Comparison of ENCODE assay signal across 11 mouse cellular contexts in the genomic region with DNA sequence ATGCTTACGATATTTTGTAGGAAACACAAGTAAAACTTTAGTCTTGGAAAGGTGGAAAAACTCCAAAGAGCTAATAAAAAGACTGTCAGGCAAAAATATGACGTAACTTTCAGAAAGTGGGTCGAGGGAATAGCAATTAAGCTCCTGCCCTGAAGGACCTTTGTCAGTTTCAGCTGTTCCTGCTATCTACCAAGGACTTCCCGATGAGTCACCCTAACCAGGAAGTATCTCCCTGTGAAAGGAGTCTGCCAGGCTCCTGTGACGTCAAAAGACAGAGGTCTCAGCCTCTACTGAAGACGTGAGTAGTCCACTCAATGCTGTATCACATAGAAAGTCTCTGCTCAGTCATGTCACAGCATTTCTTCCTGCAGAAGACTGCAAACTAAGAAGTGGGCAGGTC. TPM values are rescaled to one million over a fixed set of nuclear protein-coding genes. Genes with fewer than 3 reads are reported as not detected.
DNase-seq lines count a peak whose midpoint lies in the region; ATAC-seq lines count a peak whose summit lies in the region.
"Had no signal": no experiment of that assay in that cellular context is flagged by ENCODE, and none has a peak within 500 bp of the region (broad histone marks: within the 10 kb centered on the region; RNA-seq: fewer than 3 reads in every experiment).

No protein-coding gene starts in this region.

- peak overlapping the region; percentile 72 for H3K4me3 ChIP-seq in megakaryocyte, embryonic 14.5 days (replicated peaks)
- H3K4me3 ChIP-seq in midbrain, embryonic 14.5 days (replicated peaks; ENCODE audit: low read depth, low read length): no peak overlapping the region
- H3K4me3 ChIP-seq: embryonic facial prominence, embryonic 10.5 days had no signal

- peak; percentile 94 for ATAC-seq in common myeloid progenitor, adult 5-6 weeks (replicated peaks; ENCODE audit: low read depth, poor library complexity, severe bottlenecking)
- no peak for ATAC-seq in midbrain, embryonic 14.5 days (ENCODE audit: low FRiP score, low TSS enrichment)
- ATAC-seq: inflammation-experienced regulatory T-cells, adult 6 months had no signal

- no peaks in the 10 kb centered on the region for H3K9me3 ChIP-seq in megakaryocyte, embryonic 14.5 days
- no peaks in the 10 kb centered on the region for H3K9me3 ChIP-seq in midbrain, embryonic 14.5 days (ENCODE audit: control insufficient read depth, low read length)
- H3K9me3 ChIP-seq: embryonic facial prominence, embryonic 10.5 days had no signal

- intact Hi-C loops in left cerebral cortex, postnatal 36 days (cut with DNase I): no loop called here

- no peak overlapping the region for H3K9ac ChIP-seq in midbrain, embryonic 14.5 days (replicated peaks; ENCODE audit: low read length)

- H3K27me3 ChIP-seq in megakaryocyte, embryonic 14.5 days (replicated peaks): no peaks in the 10 kb centered on the region
- H3K27me3 ChIP-seq in midbrain, embryonic 14.5 days (ENCODE audit: control insufficient read depth, insufficient read depth, low read length): no peaks in the 10 kb centered on the region

- H3K4me2 ChIP-seq in midbrain, embryonic 14.5 days (ENCODE audit: low read length): no peak overlapping the region

- DNase-seq in adrenal gland, adult (ENCODE audit: inconsistent age in 2 of 2, low spot score in 1 of 2): peak; percentile 77 to 90
- no peak for DNase-seq in adrenal gland, postnatal 4 days (ENCODE audit: low spot score in 2 of 2)
- DNase-seq in kidney, postnatal 10 days: peak; percentile 18
- no peak for DNase-seq in kidney, adult 11 months
- DNase-seq in midbrain, embryonic 14.5 days: no peak
- no peak for DNase-seq in left cerebral cortex, postnatal 36 days (ENCODE audit: low spot score in 2 of 2)
- DNase-seq: right cerebral cortex, postnatal 4 days had no signal

- peaks cover 82% of the 10 kb centered on the region for H3K4me1 ChIP-seq in megakaryocyte, embryonic 14.5 days
- no peaks in the 10 kb centered on the region for H3K4me1 ChIP-seq in midbrain, embryonic 14.5 days (ENCODE audit: control insufficient read depth, insufficient read depth, low read length)
- H3K4me1 ChIP-seq: embryonic facial prominence, embryonic 10.5 days had no signal

- 79% methylated on average over 6 of the region's 6 CpGs for WGBS in midbrain, embryonic 14.5 days

- no peak overlapping the region for H3K27ac ChIP-seq in midbrain, embryonic 14.5 days (replicated peaks; ENCODE audit: low read depth, low read length)
- H3K27ac ChIP-seq: embryonic facial prominence, embryonic 10.5 days had no signal

- peaks cover 40% of the 10 kb centered on the region for H3K36me3 ChIP-seq in megakaryocyte, embryonic 14.5 days (replicated peaks; ENCODE audit: low read length)
- H3K36me3 ChIP-seq in midbrain, embryonic 14.5 days (ENCODE audit: control insufficient read depth, insufficient read depth, low read length): no peaks in the 10 kb centered on the region
- H3K36me3 ChIP-seq: embryonic facial prominence, embryonic 10.5 days had no signal

RNA-seq across cellular contexts. Expression of a gene that starts 9.5 kb away (rescaled TPM):
- total RNA-seq in adrenal gland, postnatal 4 days (2021): under 1 TPM; 0.23 to 0.36 TPM
- total RNA-seq in common myeloid progenitor, adult 5-6 weeks (2017): 0.29 and 1.2 TPM in 2 replicates
- polyA plus RNA-seq in megakaryocyte, embryonic 14.5 days (2012; ENCODE audit: insufficient read depth, low replicate concordance): 0.83 and 2.1 TPM in 2 replicates
- 0.09 TPM in 1 of 2 replicates, not detected in the other for polyA plus RNA-seq in midbrain, embryonic 14.5 days (2014; fragmentation: Nextera tagmentation; extraction: Ambion mirVana)
- under 1 TPM in 1 of 2 experiments, not detected in 1; 0.20 TPM for total RNA-seq in left cerebral cortex, postnatal 36 days (2021)
- polyA plus RNA-seq: inflammation-experienced regulatory T-cells, adult 6 months had no signal

RNA-seq across cellular contexts. Expression of a gene that starts 34.2 kb away (rescaled TPM):
- total RNA-seq in adrenal gland, postnatal 4 days (2021): under 1 TPM; 0.11 to 0.34 TPM
- 1.2 and 1.7 TPM in 2 replicates for total RNA-seq in common myeloid progenitor, adult 5-6 weeks (2017)
- polyA plus RNA-seq in megakaryocyte, embryonic 14.5 days (2012; ENCODE audit: insufficient read depth, low replicate concordance): 1.9 TPM in 1 of 2 replicates, not detected in the other
- not detected in 2 replicates for polyA plus RNA-seq in midbrain, embryonic 14.5 days (2014; fragmentation: Nextera tagmentation; extraction: Ambion mirVana)
- total RNA-seq in left cerebral cortex, postnatal 36 days (2021): not detected

RNA-seq across cellular contexts. Expression of a gene that starts 49.1 kb away (rescaled TPM):
- under 1 TPM; 0.11 to 0.17 TPM for total RNA-seq in adrenal gland, postnatal 4 days (2021)
- total RNA-seq in common myeloid progenitor, adult 5-6 weeks (2017): 0.73 TPM in 1 of 2 replicates, not detected in the other
- polyA plus RNA-seq in megakaryocyte, embryonic 14.5 days (2012; ENCODE audit: insufficient read depth, low replicate concordance): 2.4 and 4.5 TPM in 2 replicates
- 0.29 and 0.32 TPM in 2 replicates for polyA plus RNA-seq in midbrain, embryonic 14.5 days (2014; fragmentation: Nextera tagmentation; extraction: Ambion mirVana)
- total RNA-seq in left cerebral cortex, postnatal 36 days (2021): 1 to 10 TPM; 2.9 to 3.7 TPM
- polyA plus RNA-seq: inflammation-experienced regulatory T-cells, adult 6 months had no signal

Comparison
In these comparisons a context has a peak if more than half of its experiments do, and no peak if none do; other contexts are left out.
1. DNase-seq: peak in adrenal gland, adult (2 of 2) and kidney, postnatal 10 days (single experiment); none in adrenal gland, postnatal 4 days (0 of 2), kidney, adult 11 months (single experiment), midbrain, embryonic 14.5 days (single experiment) and left cerebral cortex, postnatal 36 days (0 of 2).